Mouse (Mus musculus) myocyte (in vitro differentiated cells): ENCODE data around the gene Igfbp2. TPM values are rescaled to one million over a fixed set of nuclear protein-coding genes. Genes with fewer than 3 reads are reported as not detected.

ENCODE experiments used
- H3K27me3 ChIP-seq: one replicate; pipeline ENCODE4 v1.6.1; 2011; ENCODE audit not compliant: control insufficient read depth, insufficient read depth, insufficient read length
- H3K36me3 ChIP-seq: one replicate; pipeline ENCODE4 v1.6.1; 2011; ENCODE audit not compliant: control insufficient read depth, insufficient read depth
- H3K4me2 ChIP-seq: one replicate; pipeline ENCODE4 v1.6.1; 2011; ENCODE audit warnings: low read depth, control low read depth
- H3K4me3 ChIP-seq: one replicate; pipeline ENCODE4 v1.5.1; 2011; ENCODE audit warnings: mild to moderate bottlenecking, control low read depth, moderate library complexity
- H3K79me2 ChIP-seq: one replicate; pipeline ENCODE4 v1.6.1; 2011; ENCODE audit not compliant: control insufficient read depth, insufficient read depth
- H3ac ChIP-seq: one replicate; pipeline ENCODE4 v1.6.1; 2011; ENCODE audit not compliant: control insufficient read depth, insufficient read length
- CEBPB ChIP-seq: IDR thresholded peaks from 2 replicates; pipeline ENCODE4 v1.6.1; 2011; ENCODE audit warnings: mild to moderate bottlenecking, moderate library complexity; ENCODE audit not compliant: poor library complexity, insufficient read depth, severe bottlenecking
- E2F4 ChIP-seq: IDR thresholded peaks from one replicate; pipeline ENCODE4 v1.6.1; 2011; ENCODE audit warnings: mild to moderate bottlenecking, control low read depth, moderate library complexity; ENCODE audit not compliant: insufficient read depth
- MAX ChIP-seq: IDR thresholded peaks from one replicate; pipeline ENCODE4 v1.6.1; 2011; ENCODE audit warnings: low read depth, mild to moderate bottlenecking, control low read depth
- MYOD1 ChIP-seq, 3 experiments: IDR thresholded peaks; one replicate each; pipeline ENCODE4 v1.6.1; 2011; ENCODE audit warnings: control low read depth in 2 of 3, low read depth in 2 of 3, mild to moderate bottlenecking in 2 of 3, moderate library complexity in 1 of 3; ENCODE audit not compliant: insufficient read length in 2 of 3, control insufficient read depth in 1 of 3
- MYOG ChIP-seq, 3 experiments: IDR thresholded peaks; one replicate each; pipeline ENCODE4 v1.6.1; 2011; ENCODE audit warnings: control low read depth in 2 of 3, low read depth in 2 of 3, mild to moderate bottlenecking in 2 of 3; ENCODE audit not compliant: insufficient read length in 2 of 3, control insufficient read depth in 1 of 3, insufficient read depth in 1 of 3
- POLR2A ChIP-seq: IDR thresholded peaks from one replicate; pipeline ENCODE4 v1.6.1; 2011; ENCODE audit warnings: low read depth, mild to moderate bottlenecking, control low read depth, moderate library complexity; ENCODE audit not compliant: insufficient read length
- POLR2AphosphoS2 ChIP-seq: IDR thresholded peaks from one replicate; pipeline ENCODE4 v1.6.1; 2011; ENCODE audit warnings: low read depth, control low read depth; ENCODE audit not compliant: insufficient read length
- REST ChIP-seq: IDR thresholded peaks from one replicate; pipeline ENCODE4 v1.6.1; 2011; ENCODE audit warnings: mild to moderate bottlenecking, control low read depth, moderate library complexity; ENCODE audit not compliant: insufficient read depth, insufficient read length
- SRF ChIP-seq: IDR thresholded peaks from one replicate; pipeline ENCODE4 v1.6.1; 2011; ENCODE audit warnings: low read depth; ENCODE audit not compliant: control insufficient read depth, insufficient read length
- TCF12 ChIP-seq: IDR thresholded peaks from one replicate; pipeline ENCODE4 v1.6.1; 2011; ENCODE audit warnings: mild to moderate bottlenecking, control low read depth; ENCODE audit not compliant: poor library complexity, insufficient read depth, severe bottlenecking
- TCF3 ChIP-seq: IDR thresholded peaks from one replicate; pipeline ENCODE4 v1.6.1; 2011; ENCODE audit warnings: low read depth, control low read depth; ENCODE audit not compliant: insufficient read length
- USF1 ChIP-seq: IDR thresholded peaks from one replicate; pipeline ENCODE4 v1.6.1; 2011; ENCODE audit warnings: low read depth, mild to moderate bottlenecking, control low read depth, moderate library complexity
- polyA plus RNA-seq: library from polyadenylated mRNA; unstranded; fragments of >200 nt; fragmentation: generic; extraction: Trizol; gene quantifications from one replicate; pipeline ENCODE4 v1.2.1, GENCODE M21; 2012; ENCODE audit warnings: missing spikeins

Igfbp2 gene
- polyA plus RNA-seq, 1 experiment: 83.7 TPM

- Histone ChIP-seq H3K4me3 (no peak overlapping the region), H3K4me2 (no peak overlapping the region), H3K79me2 (no peaks in the 10 kb centered on the region), H3K36me3 (no peaks in the 10 kb centered on the region), H3K27me3 (no peaks in the 10 kb centered on the region), H3ac (no peak overlapping the region)
- TF ChIP-seq SRF (no peak), POLR2A (no peak), USF1 (no peak), POLR2AphosphoS2 (no peak), MAX (no peak), E2F4 (no peak), CEBPB (no peak), TCF12 (no peak), MYOG (IDR thresholded peaks at IDR 0.05; ENCODE audit: control insufficient read depth in 1 of 3, insufficient read depth in 1 of 3, insufficient read length in 2 of 3, low read depth in 2 of 3) (no peak), MYOD1 (IDR thresholded peaks at IDR 0.05; ENCODE audit: control insufficient read depth in 1 of 3, insufficient read length in 2 of 3, low read depth in 2 of 3) (no peak), TCF3 (no peak), REST (no peak)
Measured at GRCm38 (mm10) chr1:72811061-72811460, 13.2 kb upstream of the Igfbp2 start.

GRCm38 (mm10) chr1:72813089-72813638, 11.1 kb upstream of the Igfbp2 start:
- no peaks in the 10 kb centered on the region for H3K27me3 ChIP-seq
- no peak overlapping the region for H3ac ChIP-seq
- no peak overlapping the region for H3K4me3 ChIP-seq
- H3K36me3 ChIP-seq: no peaks in the 10 kb centered on the region
- no peaks in the 10 kb centered on the region for H3K79me2 ChIP-seq
- H3K4me2 ChIP-seq: no peak overlapping the region
- TF ChIP-seq POLR2A: no peak
- no peak for TF ChIP-seq CEBPB
- no peak for TF ChIP-seq REST
- TF ChIP-seq MYOG (IDR thresholded peaks at IDR 0.05; ENCODE audit: control insufficient read depth in 1 of 3, insufficient read depth in 1 of 3, insufficient read length in 2 of 3, low read depth in 2 of 3): no peak
- no peak for TF ChIP-seq E2F4
- TF ChIP-seq TCF12: no peak
- TF ChIP-seq TCF3: no peak
- TF ChIP-seq MYOD1 (IDR thresholded peaks at IDR 0.05; ENCODE audit: control insufficient read depth in 1 of 3, insufficient read length in 2 of 3, low read depth in 2 of 3): no peak
- TF ChIP-seq USF1: no peak
- TF ChIP-seq SRF: no peak

GRCm38 (mm10) chr1:72813639-72814403, 10.5 kb upstream of the Igfbp2 start:
- H3K79me2 ChIP-seq: no peaks in the 10 kb centered on the region
- no peaks in the 10 kb centered on the region for H3K36me3 ChIP-seq
- no peak overlapping the region for H3ac ChIP-seq
- no peak overlapping the region for H3K4me2 ChIP-seq
- no peak overlapping the region for H3K4me3 ChIP-seq
- H3K27me3 ChIP-seq: no peaks in the 10 kb centered on the region
- TF ChIP-seq POLR2AphosphoS2 (no peak), CEBPB (no peak), E2F4 (no peak), USF1 (no peak), MAX (no peak), POLR2A (no peak)

- Histone ChIP-seq H3K79me2 (no peaks in the 10 kb centered on the region), H3K36me3 (no peaks in the 10 kb centered on the region), H3K27me3 (no peaks in the 10 kb centered on the region), H3K4me2 (no peak overlapping the region), H3ac (no peak overlapping the region), H3K4me3 (no peak overlapping the region)
- TF ChIP-seq MYOD1 (IDR thresholded peaks at IDR 0.05; ENCODE audit: control insufficient read depth in 1 of 3, insufficient read length in 2 of 3, low read depth in 2 of 3) (peak in 2 of 3 experiments; percentile 44 to 64), SRF (no peak)
Measured at GRCm38 (mm10) chr1:72815184-72815583, 9.1 kb upstream of the Igfbp2 start.

GRCm38 (mm10) chr1:72815616-72816015, 8.7 kb upstream of the Igfbp2 start:
- H3K4me3 ChIP-seq: no peak overlapping the region
- peak in 2 of 3 experiments; percentile 25 to 57 for TF ChIP-seq MYOD1 (IDR thresholded peaks at IDR 0.05; ENCODE audit: control insufficient read depth in 1 of 3, insufficient read length in 2 of 3, low read depth in 2 of 3)
- peak in 1 of 3 experiments; percentile 32 for TF ChIP-seq MYOG (IDR thresholded peaks at IDR 0.05; ENCODE audit: control insufficient read depth in 1 of 3, insufficient read depth in 1 of 3, insufficient read length in 2 of 3, low read depth in 2 of 3)
- TF ChIP-seq E2F4: no peak
- no peak overlapping the region for H3K4me2 ChIP-seq
- H3K36me3 ChIP-seq: no peaks in the 10 kb centered on the region
- H3K27me3 ChIP-seq: no peaks in the 10 kb centered on the region
- no peaks in the 10 kb centered on the region for H3K79me2 ChIP-seq
- no peak overlapping the region for H3ac ChIP-seq
